Comparison of ENCODE assay signal across 50 mouse cellular contexts in genomic region chr2:67460857-67461256, GRCm38 (mm10). TPM values are rescaled to one million over a fixed set of nuclear protein-coding genes. Genes with fewer than 3 reads are reported as not detected.
"Had no signal": no experiment of that assay in that cellular context is flagged by ENCODE, and none has a peak within 500 bp of the region (broad histone marks: within the 10 kb centered on the region; RNA-seq: fewer than 3 reads in every experiment).

No protein-coding gene starts in this region.

- H3K4me2 ChIP-seq: heart, embryonic 11.5 days; heart, embryonic 12.5 days; heart, embryonic 13.5 days; heart, embryonic 15.5 days; hindbrain, embryonic 12.5 days; hindbrain, embryonic 13.5 days; hindbrain, embryonic 14.5 days; hindbrain, embryonic 15.5 days; intestine, embryonic 15.5 days; kidney, embryonic 15.5 days had no signal

- H3K36me3 ChIP-seq: heart, embryonic 10.5 days; heart, embryonic 12.5 days; heart, embryonic 13.5 days; heart, embryonic 15.5 days; hindbrain, embryonic 10.5 days; hindbrain, embryonic 12.5 days; hindbrain, embryonic 13.5 days; hindbrain, embryonic 15.5 days; intestine, embryonic 15.5 days; kidney, embryonic 15.5 days had no signal

- H3K9ac ChIP-seq: heart, embryonic 12.5 days; heart, embryonic 13.5 days; heart, embryonic 15.5 days; hindbrain, embryonic 12.5 days; hindbrain, embryonic 13.5 days; hindbrain, embryonic 14.5 days; hindbrain, embryonic 15.5 days; intestine, embryonic 15.5 days; kidney, embryonic 15.5 days had no signal

- H3K4me1 ChIP-seq: heart, embryonic 10.5 days; heart, embryonic 12.5 days; heart, embryonic 13.5 days; heart, embryonic 15.5 days; hindbrain, embryonic 10.5 days; hindbrain, embryonic 12.5 days; hindbrain, embryonic 13.5 days; hindbrain, embryonic 15.5 days; intestine, embryonic 15.5 days; kidney, embryonic 15.5 days had no signal

- DNase-seq: heart, postnatal 10 days; heart, postnatal 14 days; heart, postnatal 36 days; heart, postnatal 4 days; kidney, adult 11 months; kidney, adult 18-20 months; kidney, adult 2 months; kidney, adult 8-10 months; kidney, adult 9 months; kidney, postnatal 10 days; kidney, postnatal 14 days; kidney, postnatal 25 days; kidney, postnatal 36 days; kidney, postnatal 4 days; layer of hippocampus, adult 9-11 months; layer of hippocampus, postnatal 36 days had no signal

- H3K27ac ChIP-seq: heart, embryonic 10.5 days; heart, embryonic 13.5 days; heart, embryonic 15.5 days; hindbrain, embryonic 10.5 days; hindbrain, embryonic 12.5 days; hindbrain, embryonic 13.5 days; hindbrain, embryonic 14.5 days; hindbrain, embryonic 15.5 days; hindbrain, postnatal 0 days; intestine, embryonic 15.5 days; kidney, embryonic 15.5 days; kidney, postnatal 0 days; layer of hippocampus, adult 2 months had no signal

- H3K9me3 ChIP-seq: heart, embryonic 10.5 days; heart, embryonic 12.5 days; heart, embryonic 13.5 days; heart, embryonic 15.5 days; hindbrain, embryonic 10.5 days; hindbrain, embryonic 12.5 days; hindbrain, embryonic 13.5 days; hindbrain, embryonic 15.5 days; intestine, embryonic 15.5 days; kidney, embryonic 15.5 days had no signal

- ATAC-seq: hindbrain, embryonic 16.5 days; hindbrain, postnatal 0 days; inflammation-experienced regulatory T-cells, adult 6 months; intestine, embryonic 15.5 days; intestine, embryonic 16.5 days; intestine, postnatal 0 days had no signal

- H3K27me3 ChIP-seq: heart, embryonic 12.5 days; heart, embryonic 13.5 days; heart, embryonic 15.5 days; hindbrain, embryonic 12.5 days; hindbrain, embryonic 13.5 days; hindbrain, embryonic 15.5 days; intestine, embryonic 15.5 days; kidney, embryonic 15.5 days had no signal

- H3K4me3 ChIP-seq: heart, embryonic 10.5 days; heart, embryonic 12.5 days; heart, embryonic 13.5 days; heart, embryonic 15.5 days; hindbrain, embryonic 10.5 days; hindbrain, embryonic 12.5 days; hindbrain, embryonic 13.5 days; hindbrain, embryonic 15.5 days; intestine, embryonic 15.5 days; kidney, embryonic 15.5 days; layer of hippocampus, adult 2 months had no signal

RNA-seq across cellular contexts. Expression of gene Xirp2, which starts 15.1 kb away (rescaled TPM):
- total RNA-seq: hematopoietic stem cell, adult 5-6 weeks; hindbrain, postnatal 0 days; layer of hippocampus, adult 18-20 months; layer of hippocampus, adult 2 months; layer of hippocampus, postnatal 14 days; layer of hippocampus, postnatal 25 days; layer of hippocampus, postnatal 36 days had no signal
- polyA plus RNA-seq: hindbrain, embryonic 10.5 days; hindbrain, embryonic 11.5 days; hindbrain, embryonic 12.5 days; hindbrain, embryonic 13.5 days; hindbrain, embryonic 14.5 days; hindbrain, embryonic 15.5 days; hindbrain, embryonic 16.5 days; hindbrain, postnatal 0 days; inflammation-experienced regulatory T-cells, adult 6 months; intestine, embryonic 14.5 days; intestine, embryonic 15.5 days; intestine, embryonic 16.5 days; intestine, postnatal 0 days; kidney, embryonic 14.5 days; kidney, embryonic 15.5 days; kidney, embryonic 16.5 days; kidney, postnatal 0 days; large intestine, adult 2 months had no signal

RNA-seq across cellular contexts. Expression of gene Gm26727, which starts 27.9 kb away (rescaled TPM):
- total RNA-seq: heart, postnatal 10 days; heart, postnatal 14 days; heart, postnatal 36 days; heart, postnatal 4 days; hematopoietic stem cell, adult 5-6 weeks; hindbrain, postnatal 0 days; layer of hippocampus, adult 18-20 months; layer of hippocampus, adult 2 months; layer of hippocampus, adult 8-10 months; layer of hippocampus, postnatal 10 days; layer of hippocampus, postnatal 14 days; layer of hippocampus, postnatal 25 days; layer of hippocampus, postnatal 36 days; left cerebral cortex, adult 18-20 months had no signal
- polyA plus RNA-seq: heart, embryonic 10.5 days; heart, embryonic 11.5 days; heart, embryonic 12.5 days; heart, embryonic 13.5 days; heart, embryonic 14.5 days; heart, embryonic 15.5 days; heart, embryonic 16.5 days; heart, postnatal 0 days; hindbrain, embryonic 10.5 days; hindbrain, embryonic 11.5 days; hindbrain, embryonic 12.5 days; hindbrain, embryonic 13.5 days; hindbrain, embryonic 14.5 days; hindbrain, embryonic 15.5 days; hindbrain, embryonic 16.5 days; hindbrain, postnatal 0 days; inflammation-experienced regulatory T-cells, adult 6 months; intestine, embryonic 14.5 days; intestine, embryonic 15.5 days; intestine, embryonic 16.5 days; intestine, postnatal 0 days; kidney, adult 2 months; kidney, embryonic 14.5 days; kidney, embryonic 15.5 days; kidney, embryonic 16.5 days; kidney, postnatal 0 days; large intestine, adult 2 months had no signal

RNA-seq across cellular contexts. Expression of gene Gm21830, which starts 47.3 kb away (rescaled TPM):
- total RNA-seq: heart, postnatal 10 days; heart, postnatal 14 days; heart, postnatal 36 days; heart, postnatal 4 days; hematopoietic stem cell, adult 5-6 weeks; hindbrain, postnatal 0 days; layer of hippocampus, adult 18-20 months; layer of hippocampus, adult 2 months; layer of hippocampus, adult 8-10 months; layer of hippocampus, postnatal 10 days; layer of hippocampus, postnatal 14 days; layer of hippocampus, postnatal 25 days; layer of hippocampus, postnatal 36 days; left cerebral cortex, adult 18-20 months had no signal
- polyA plus RNA-seq: heart, embryonic 10.5 days; heart, embryonic 11.5 days; heart, embryonic 12.5 days; heart, embryonic 13.5 days; heart, embryonic 14.5 days; heart, embryonic 15.5 days; heart, embryonic 16.5 days; heart, postnatal 0 days; hindbrain, embryonic 10.5 days; hindbrain, embryonic 11.5 days; hindbrain, embryonic 12.5 days; hindbrain, embryonic 13.5 days; hindbrain, embryonic 14.5 days; hindbrain, embryonic 15.5 days; hindbrain, embryonic 16.5 days; hindbrain, postnatal 0 days; inflammation-experienced regulatory T-cells, adult 6 months; intestine, embryonic 14.5 days; intestine, embryonic 15.5 days; intestine, embryonic 16.5 days; intestine, postnatal 0 days; kidney, adult 2 months; kidney, embryonic 14.5 days; kidney, embryonic 15.5 days; kidney, embryonic 16.5 days; kidney, postnatal 0 days; large intestine, adult 2 months had no signal
